8 mouse cellular contexts compared by ENCODE assay signal in genomic region chr12:113858893-113859292, GRCm38 (mm10).
DNase-seq lines count a peak whose midpoint lies in the region; ATAC-seq and TF ChIP-seq lines count a peak whose summit lies in the region.

No protein-coding gene starts in this region.

- H3K4me1 ChIP-seq in kidney, adult 2 months (ENCODE audit: control insufficient read depth, insufficient read depth, low read length), result no peaks in the 10 kb centered on the region
- no peaks in the 10 kb centered on the region for H3K4me1 ChIP-seq in kidney, embryonic 16.5 days (ENCODE audit: insufficient read depth, low read length)
- H3K4me1 ChIP-seq in ES-Bruce4 (ENCODE audit: control insufficient read depth, insufficient read depth, low read length), result no peaks in the 10 kb centered on the region
- no peaks in the 10 kb centered on the region for H3K4me1 ChIP-seq in forebrain, embryonic 12.5 days
- H3K4me1 ChIP-seq in heart, embryonic 12.5 days (replicated peaks), result no peaks in the 10 kb centered on the region

- H3K4me3 ChIP-seq in kidney, adult 2 months (ENCODE audit: insufficient read depth, low read depth, low read length), result no peak overlapping the region
- no peak overlapping the region for H3K4me3 ChIP-seq in kidney, embryonic 16.5 days (ENCODE audit: low read length)
- no peak overlapping the region for H3K4me3 ChIP-seq in ES-Bruce4 (ENCODE audit: low read depth, low read length)
- H3K4me3 ChIP-seq in forebrain, embryonic 12.5 days (replicated peaks), result no peak overlapping the region
- H3K4me3 ChIP-seq in heart, embryonic 12.5 days, result no peak overlapping the region

- 0 out of 2 replicates have a peak, but pooled peaks cover 9% of the 10 kb centered on the region for H3K9me3 ChIP-seq in kidney, embryonic 16.5 days (ENCODE audit: low read length)
- no peaks in the 10 kb centered on the region for H3K9me3 ChIP-seq in ES-Bruce4 (replicated peaks; ENCODE audit: control insufficient read depth, insufficient read depth, low read length, poor library complexity, severe bottlenecking)
- H3K9me3 ChIP-seq in forebrain, embryonic 12.5 days, result peaks cover 27% of the 10 kb centered on the region; the same call in 1 of the 2 replicates
- H3K9me3 ChIP-seq in heart, embryonic 12.5 days (replicated peaks), result peaks cover 5% of the 10 kb centered on the region

- TF ChIP-seq POLR2A in kidney, adult 2 months (IDR thresholded peaks at IDR 0.05; ENCODE audit: low read depth, low read length), result no peak
- no peak for TF ChIP-seq POLR2A in ES-Bruce4 (IDR thresholded peaks at IDR 0.05; ENCODE audit: insufficient read depth, low read length)

- no peak for ATAC-seq in kidney, embryonic 16.5 days (ENCODE audit: low FRiP score, low TSS enrichment)
- peak; percentile 83 for ATAC-seq in common myeloid progenitor, adult 5-6 weeks (replicated peaks; ENCODE audit: low read depth, poor library complexity, severe bottlenecking)
- peak; percentile 54 for ATAC-seq in megakaryocyte, adult 5-6 weeks (ENCODE audit: poor library complexity, severe bottlenecking)
- no peak for ATAC-seq in forebrain, embryonic 12.5 days (ENCODE audit: low FRiP score)
- ATAC-seq in heart, embryonic 12.5 days (ENCODE audit: insufficient number of reproducible peaks, low FRiP score), result no peak

- H3K36me3 ChIP-seq in kidney, adult 2 months (ENCODE audit: control insufficient read depth, insufficient read depth, low read length), result no peaks in the 10 kb centered on the region
- no peaks in the 10 kb centered on the region for H3K36me3 ChIP-seq in kidney, embryonic 16.5 days (ENCODE audit: insufficient read depth, low read length)
- H3K36me3 ChIP-seq in ES-Bruce4 (ENCODE audit: control insufficient read depth, insufficient read depth, low read length, poor library complexity, severe bottlenecking), result no peaks in the 10 kb centered on the region
- no peaks in the 10 kb centered on the region for H3K36me3 ChIP-seq in forebrain, embryonic 12.5 days (replicated peaks)
- H3K36me3 ChIP-seq in heart, embryonic 12.5 days, result no peaks in the 10 kb centered on the region

- H3K4me2 ChIP-seq in kidney, embryonic 16.5 days (replicated peaks; ENCODE audit: low read depth, low read length), result no peak overlapping the region
- no peak overlapping the region for H3K4me2 ChIP-seq in forebrain, embryonic 12.5 days
- H3K4me2 ChIP-seq in heart, embryonic 12.5 days, result no peak overlapping the region

- DNase-seq in kidney, adult 2 months, result peak; percentile 52
- DNase-seq in B cell, adult 2 months, result peak; percentile 59 to 60

- TF ChIP-seq CTCF in kidney, adult 2 months (conservative IDR thresholded peaks at IDR 0.05; ENCODE audit: insufficient read depth, insufficient read length, low read depth, low read length), result peak; percentile 48
- TF ChIP-seq CTCF in ES-Bruce4 (IDR thresholded peaks at IDR 0.05; ENCODE audit: low read depth, low read length), result peak; percentile 74

- WGBS in kidney, adult 2 months, result 42% methylated on average over 4 of the region's 4 CpGs
- WGBS in kidney, embryonic 16.5 days, result 47% methylated on average over 4 of the region's 4 CpGs
- 43% methylated on average over 4 of the region's 4 CpGs for WGBS in forebrain, embryonic 12.5 days
- WGBS in heart, embryonic 12.5 days, result 40% methylated on average over 4 of the region's 4 CpGs

- no peak for TF ChIP-seq EP300 in ES-Bruce4 (IDR thresholded peaks at IDR 0.05; ENCODE audit: insufficient read depth, low read depth, low read length)

- no peak overlapping the region for H3K27ac ChIP-seq in kidney, adult 2 months (ENCODE audit: insufficient read depth, low read depth, low read length)
- no peak overlapping the region for H3K27ac ChIP-seq in kidney, embryonic 16.5 days (ENCODE audit: low read length)
- no peak overlapping the region for H3K27ac ChIP-seq in ES-Bruce4 (ENCODE audit: insufficient read depth, low read length)
- no peak overlapping the region for H3K27ac ChIP-seq in forebrain, embryonic 12.5 days
- H3K27ac ChIP-seq in heart, embryonic 12.5 days (ENCODE audit: poor library complexity, severe bottlenecking), result no peak overlapping the region

- no peak overlapping the region for H3K9ac ChIP-seq in kidney, embryonic 16.5 days (replicated peaks; ENCODE audit: low read length)
- no peak overlapping the region for H3K9ac ChIP-seq in ES-Bruce4 (ENCODE audit: low read depth, poor library complexity, severe bottlenecking)
- no peak overlapping the region for H3K9ac ChIP-seq in forebrain, embryonic 12.5 days
- no peak overlapping the region for H3K9ac ChIP-seq in heart, embryonic 12.5 days

- H3K27me3 ChIP-seq in kidney, adult 2 months (replicated peaks; ENCODE audit: control insufficient read depth, insufficient read depth, low read length), result no peaks in the 10 kb centered on the region
- H3K27me3 ChIP-seq in kidney, embryonic 16.5 days (ENCODE audit: insufficient read depth, low read length), result no peaks in the 10 kb centered on the region
- H3K27me3 ChIP-seq in ES-Bruce4 (ENCODE audit: control insufficient read depth, insufficient read depth, low read length, poor library complexity, severe bottlenecking), result no peaks in the 10 kb centered on the region
- H3K27me3 ChIP-seq in forebrain, embryonic 12.5 days, result no peaks in the 10 kb centered on the region
- no peaks in the 10 kb centered on the region for H3K27me3 ChIP-seq in heart, embryonic 12.5 days (replicated peaks)

Comparison
In these comparisons a context has a peak if more than half of its experiments do, and no peak if none do; other contexts are left out.
1. ATAC-seq: peak in common myeloid progenitor, adult 5-6 weeks (single experiment) and megakaryocyte, adult 5-6 weeks (single experiment); none in kidney, embryonic 16.5 days (single experiment), forebrain, embryonic 12.5 days (single experiment) and heart, embryonic 12.5 days (single experiment).